9 mouse cellular contexts compared by ENCODE assay signal in genomic region chr19:21943407-21943806, GRCm38 (mm10).
DNase-seq lines count a peak whose midpoint lies in the region; ATAC-seq and TF ChIP-seq lines count a peak whose summit lies in the region.
"Had no signal": no experiment of that assay in that cellular context is flagged by ENCODE, and none has a peak within 500 bp of the region (broad histone marks: within the 10 kb centered on the region; RNA-seq: fewer than 3 reads in every experiment).

No protein-coding gene starts in this region.

- no peak overlapping the region for H3K27ac ChIP-seq in layer of hippocampus, adult 2 months
- H3K27ac ChIP-seq in heart, embryonic 10.5 days: peak overlapping the region; percentile 64
- no peak overlapping the region for H3K27ac ChIP-seq in lung, postnatal 0 days (ENCODE audit: low read length)
- no peak overlapping the region for H3K27ac ChIP-seq in forebrain, embryonic 13.5 days
- H3K27ac ChIP-seq in hindbrain, embryonic 12.5 days: no peak overlapping the region
- no peak overlapping the region for H3K27ac ChIP-seq in forebrain, embryonic 16.5 days (ENCODE audit: low read length)
- H3K27ac ChIP-seq: hindbrain, embryonic 15.5 days had no signal

- TF ChIP-seq EP300 in lung, postnatal 0 days (IDR thresholded peaks at IDR 0.05): no peak

- H3K9me3 ChIP-seq in heart, embryonic 10.5 days: no peaks in the 10 kb centered on the region
- H3K9me3 ChIP-seq in lung, postnatal 0 days (ENCODE audit: low read length): no peaks in the 10 kb centered on the region
- no peaks in the 10 kb centered on the region for H3K9me3 ChIP-seq in forebrain, embryonic 13.5 days (replicated peaks)
- no peaks in the 10 kb centered on the region for H3K9me3 ChIP-seq in hindbrain, embryonic 12.5 days (replicated peaks)
- no peaks in the 10 kb centered on the region for H3K9me3 ChIP-seq in forebrain, embryonic 16.5 days (ENCODE audit: control insufficient read depth, low read length)
- H3K9me3 ChIP-seq: hindbrain, embryonic 15.5 days had no signal

- no peak overlapping the region for H3K9ac ChIP-seq in lung, postnatal 0 days (replicated peaks; ENCODE audit: low read depth)
- H3K9ac ChIP-seq in forebrain, embryonic 13.5 days: no peak overlapping the region
- H3K9ac ChIP-seq in hindbrain, embryonic 12.5 days: no peak overlapping the region
- H3K9ac ChIP-seq in forebrain, embryonic 16.5 days (replicated peaks; ENCODE audit: low read depth, low read length): no peak overlapping the region
- H3K9ac ChIP-seq: hindbrain, embryonic 15.5 days had no signal

- no peaks in the 10 kb centered on the region for H3K36me3 ChIP-seq in heart, embryonic 10.5 days
- H3K36me3 ChIP-seq in lung, postnatal 0 days (ENCODE audit: insufficient read depth, low read length): no peaks in the 10 kb centered on the region
- no peaks in the 10 kb centered on the region for H3K36me3 ChIP-seq in forebrain, embryonic 13.5 days (ENCODE audit: poor library complexity, severe bottlenecking)
- H3K36me3 ChIP-seq in hindbrain, embryonic 12.5 days: no peaks in the 10 kb centered on the region
- H3K36me3 ChIP-seq in forebrain, embryonic 16.5 days (ENCODE audit: control insufficient read depth, insufficient read depth): no peaks in the 10 kb centered on the region
- H3K36me3 ChIP-seq: hindbrain, embryonic 15.5 days had no signal

- H3K27me3 ChIP-seq in heart, embryonic 10.5 days (ENCODE audit: insufficient read depth, poor library complexity, severe bottlenecking): no peaks in the 10 kb centered on the region
- no peaks in the 10 kb centered on the region for H3K27me3 ChIP-seq in lung, postnatal 0 days (replicated peaks; ENCODE audit: insufficient read depth, low read length)
- no peaks in the 10 kb centered on the region for H3K27me3 ChIP-seq in forebrain, embryonic 13.5 days
- H3K27me3 ChIP-seq in hindbrain, embryonic 12.5 days: no peaks in the 10 kb centered on the region
- no peaks in the 10 kb centered on the region for H3K27me3 ChIP-seq in forebrain, embryonic 16.5 days (replicated peaks; ENCODE audit: control insufficient read depth, insufficient read depth, low read length)
- H3K27me3 ChIP-seq: hindbrain, embryonic 15.5 days had no signal

- TF ChIP-seq CTCF in layer of hippocampus, adult 2 months (conservative IDR thresholded peaks at IDR 0.05): peak; percentile 67
- peak; percentile 71 for TF ChIP-seq CTCF in lung, postnatal 0 days (IDR thresholded peaks at IDR 0.05)

- no peak overlapping the region for H3K4me3 ChIP-seq in layer of hippocampus, adult 2 months
- no peak overlapping the region for H3K4me3 ChIP-seq in heart, embryonic 10.5 days
- no peak overlapping the region for H3K4me3 ChIP-seq in lung, postnatal 0 days (ENCODE audit: low read depth, low read length)
- no peak overlapping the region for H3K4me3 ChIP-seq in forebrain, embryonic 13.5 days
- H3K4me3 ChIP-seq in hindbrain, embryonic 12.5 days: no peak overlapping the region
- H3K4me3 ChIP-seq in forebrain, embryonic 16.5 days (replicated peaks; ENCODE audit: low read length): no peak overlapping the region
- H3K4me3 ChIP-seq: hindbrain, embryonic 15.5 days had no signal

- ATAC-seq in lung, postnatal 0 days: peak; percentile 57
- ATAC-seq in forebrain, embryonic 13.5 days: no peak
- ATAC-seq in hindbrain, embryonic 12.5 days (ENCODE audit: low FRiP score): no peak
- no peak for ATAC-seq in forebrain, embryonic 16.5 days

- 45% methylated on average over 4 of the region's 4 CpGs for WGBS in heart, embryonic 10.5 days
- WGBS in lung, postnatal 0 days: 42% methylated on average over 4 of the region's 4 CpGs
- WGBS in forebrain, embryonic 13.5 days: 64% methylated on average over 4 of the region's 4 CpGs
- 59% methylated on average over 4 of the region's 4 CpGs for WGBS in hindbrain, embryonic 12.5 days
- WGBS in forebrain, embryonic 16.5 days: 76% methylated on average over 4 of the region's 4 CpGs

- H3K4me1 ChIP-seq in heart, embryonic 10.5 days: no peaks in the 10 kb centered on the region
- no peaks in the 10 kb centered on the region for H3K4me1 ChIP-seq in lung, postnatal 0 days (ENCODE audit: insufficient read depth, low read depth, low read length)
- H3K4me1 ChIP-seq in forebrain, embryonic 13.5 days: peaks cover 7% of the 10 kb centered on the region; the same call in 1 of the 2 replicates
- no peaks in the 10 kb centered on the region for H3K4me1 ChIP-seq in hindbrain, embryonic 12.5 days
- H3K4me1 ChIP-seq in forebrain, embryonic 16.5 days (replicated peaks; ENCODE audit: control insufficient read depth, insufficient read depth, low read length): no peaks in the 10 kb centered on the region
- H3K4me1 ChIP-seq: hindbrain, embryonic 15.5 days had no signal

- DNase-seq in layer of hippocampus, adult 2 months (ENCODE audit: low spot score in 2 of 2): no peak
- no peak for DNase-seq in layer of hippocampus, postnatal 14 days (ENCODE audit: low spot score in 2 of 2)
- peak; percentile 22 for DNase-seq in R1 (ENCODE audit: low read depth, low spot score)
- DNase-seq in heart, embryonic 10.5 days (ENCODE audit: low spot score): peak; percentile 61
- peak; percentile 17 for DNase-seq in lung, postnatal 0 days (ENCODE audit: low spot score)

- H3K4me2 ChIP-seq in lung, postnatal 0 days (replicated peaks; ENCODE audit: low read depth, low read length): no peak overlapping the region
- H3K4me2 ChIP-seq in forebrain, embryonic 13.5 days: no peak overlapping the region
- H3K4me2 ChIP-seq in hindbrain, embryonic 12.5 days (replicated peaks): no peak overlapping the region
- no peak overlapping the region for H3K4me2 ChIP-seq in forebrain, embryonic 16.5 days (ENCODE audit: low read length)
- H3K4me2 ChIP-seq: hindbrain, embryonic 15.5 days had no signal

Comparison
In these comparisons a context has a peak if more than half of its experiments do, and no peak if none do; other contexts are left out.
1. DNase-seq: peak in R1 (single experiment), heart, embryonic 10.5 days (single experiment) and lung, postnatal 0 days (single experiment); none in layer of hippocampus, adult 2 months (0 of 2) and layer of hippocampus, postnatal 14 days (0 of 2).